In the genomic region with DNA sequence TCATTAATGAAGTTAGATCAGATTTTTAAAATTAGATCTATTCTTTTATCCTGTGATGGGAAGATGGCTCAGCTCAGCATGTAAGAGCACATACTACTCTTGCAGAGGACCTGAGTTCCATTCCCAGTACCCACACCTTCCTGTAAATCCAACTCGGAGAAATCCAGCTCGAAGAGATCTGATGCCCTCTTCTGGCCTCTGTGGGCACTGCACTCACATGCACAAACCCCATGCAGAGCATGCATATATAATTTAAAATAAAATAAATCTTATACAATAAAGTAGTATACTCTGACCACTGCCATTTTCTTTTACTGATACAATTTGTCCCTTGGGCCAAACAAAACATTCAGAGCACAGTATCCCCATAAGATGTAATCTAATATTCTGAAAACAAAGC, we compare ENCODE assay signal across 25 mouse cellular contexts.
DNase-seq lines count a peak whose midpoint lies in the region; TF ChIP-seq lines count a peak whose summit lies in the region.
"Had no signal": no experiment of that assay in that cellular context is flagged by ENCODE, and none has a peak within 500 bp of the region (broad histone marks: within the 10 kb centered on the region; RNA-seq: fewer than 3 reads in every experiment).

No protein-coding gene starts in this region.

- no peak overlapping the region for H3K4me3 ChIP-seq in gastrocnemius, adult 2 months
- no peak overlapping the region for H3K4me3 ChIP-seq in liver, adult 2 months (ENCODE audit: insufficient read depth, low read depth, low read length)
- no peak overlapping the region for H3K4me3 ChIP-seq in MEL (ENCODE audit: control insufficient read depth in 1 of 2, insufficient read depth in 1 of 2, low read depth in 2 of 2, low read length in 2 of 2)
- no peak overlapping the region for H3K4me3 ChIP-seq in embryonic facial prominence, embryonic 10.5 days
- H3K4me3 ChIP-seq: embryonic facial prominence, embryonic 15.5 days; forebrain, embryonic 15.5 days; heart, embryonic 10.5 days; intestine, embryonic 15.5 days; kidney, embryonic 15.5 days; left cerebral cortex, adult 2 months; limb, embryonic 15.5 days; neural tube, embryonic 15.5 days had no signal

- TF ChIP-seq POLR2A in liver, adult 2 months (IDR thresholded peaks at IDR 0.05; ENCODE audit: extremely low read depth, insufficient read depth, low read length): no peak
- TF ChIP-seq POLR2A in MEL (IDR thresholded peaks at IDR 0.05; ENCODE audit: control insufficient read depth in 1 of 2, insufficient read depth in 1 of 2, low read depth in 1 of 2, low read length in 2 of 2, poor library complexity in 1 of 2): no peak

- no peaks in the 10 kb centered on the region for H3K79me2 ChIP-seq in liver, adult 2 months (ENCODE audit: control insufficient read depth, insufficient read depth, low read length)
- no peaks in the 10 kb centered on the region for H3K79me2 ChIP-seq in MEL (ENCODE audit: control insufficient read depth, insufficient read depth, low read length, poor library complexity)

- intact Hi-C loops in gastrocnemius, adult 2 months (cut with DNase I): no loop called here

- no peaks in the 10 kb centered on the region for H3K9me3 ChIP-seq in MEL (replicated peaks; ENCODE audit: insufficient read depth, low read length)
- no peaks in the 10 kb centered on the region for H3K9me3 ChIP-seq in embryonic facial prominence, embryonic 10.5 days
- H3K9me3 ChIP-seq: embryonic facial prominence, embryonic 15.5 days; forebrain, embryonic 15.5 days; heart, embryonic 10.5 days; intestine, embryonic 15.5 days; kidney, embryonic 15.5 days; limb, embryonic 15.5 days; neural tube, embryonic 15.5 days had no signal

- peaks cover 7% of the 10 kb centered on the region; the same call in 1 of the 2 replicates for H3K27me3 ChIP-seq in liver, adult 2 months (ENCODE audit: control insufficient read depth, insufficient read depth, low read length)
- H3K27me3 ChIP-seq in MEL (ENCODE audit: control insufficient read depth in 1 of 2, insufficient read depth in 2 of 2, low read length in 2 of 2): no peaks in the 10 kb centered on the region
- no peaks in the 10 kb centered on the region for H3K27me3 ChIP-seq in embryonic facial prominence, embryonic 10.5 days (replicated peaks; ENCODE audit: low read depth, poor library complexity, severe bottlenecking)
- H3K27me3 ChIP-seq: embryonic facial prominence, embryonic 15.5 days; forebrain, embryonic 15.5 days; intestine, embryonic 15.5 days; kidney, embryonic 15.5 days; limb, embryonic 15.5 days; neural tube, embryonic 15.5 days had no signal

- no peak for DNase-seq in gastrocnemius, adult 2 months
- DNase-seq in gastrocnemius, postnatal 4 days (ENCODE audit: low spot score in 2 of 2): no peak
- no peak for DNase-seq in liver, adult 2 months (ENCODE audit: extremely low read depth, low read depth, low spot score)
- DNase-seq in liver (no peak), A20 (ENCODE audit: low read depth, low spot score) (peak; percentile 6), MEL (ENCODE audit: low read depth, low spot score) (peak; percentile 5)
- no peak for DNase-seq in embryonic facial prominence, embryonic 10.5 days (ENCODE audit: low spot score)
- no peak for DNase-seq in urinary bladder, postnatal 14 days (ENCODE audit: low spot score)
- DNase-seq: adrenal gland, postnatal 10 days; cerebellum, adult 8-10 months; gastrocnemius, postnatal 36 days; heart, postnatal 4 days; kidney, postnatal 4 days; lung, postnatal 4 days; thymus, adult 2 months; thymus, postnatal 4 days had no signal

- no peaks in the 10 kb centered on the region for H3K4me1 ChIP-seq in liver, adult 2 months (ENCODE audit: control insufficient read depth, insufficient read depth, low read length)
- no peaks in the 10 kb centered on the region for H3K4me1 ChIP-seq in MEL (ENCODE audit: control insufficient read depth in 1 of 2, insufficient read depth in 2 of 2, low read length in 2 of 2)
- peaks cover 24% of the 10 kb centered on the region for H3K4me1 ChIP-seq in embryonic facial prominence, embryonic 10.5 days
- H3K4me1 ChIP-seq: embryonic facial prominence, embryonic 15.5 days; forebrain, embryonic 15.5 days; heart, embryonic 10.5 days; intestine, embryonic 15.5 days; limb, embryonic 15.5 days had no signal

- TF ChIP-seq RAD21 in MEL (IDR thresholded peaks at IDR 0.05; ENCODE audit: low read depth, low read length): no peak; the same call in 1 of the 2 replicates

- no peaks in the 10 kb centered on the region for H3K36me3 ChIP-seq in liver, adult 2 months (ENCODE audit: control insufficient read depth, insufficient read depth, low read length)
- no peaks in the 10 kb centered on the region for H3K36me3 ChIP-seq in MEL (ENCODE audit: control insufficient read depth in 1 of 2, insufficient read depth in 2 of 2, low read length in 2 of 2)
- no peaks in the 10 kb centered on the region for H3K36me3 ChIP-seq in embryonic facial prominence, embryonic 10.5 days (replicated peaks)
- H3K36me3 ChIP-seq: embryonic facial prominence, embryonic 15.5 days; forebrain, embryonic 15.5 days; heart, embryonic 10.5 days; intestine, embryonic 15.5 days; kidney, embryonic 15.5 days; limb, embryonic 15.5 days; neural tube, embryonic 15.5 days had no signal

- 85% methylated on average over 2 of the region's 2 CpGs for WGBS in liver, adult 2 months
- WGBS in embryonic facial prominence, embryonic 10.5 days: 93% methylated on average over 2 of the region's 2 CpGs

- TF ChIP-seq EP300 in MEL (IDR thresholded peaks at IDR 0.05; ENCODE audit: low read depth in 1 of 2, low read length in 2 of 2): no peak

- H3K9ac ChIP-seq in liver, adult 2 months (ENCODE audit: low read depth, low read length): no peak overlapping the region
- no peak overlapping the region for H3K9ac ChIP-seq in MEL (ENCODE audit: control insufficient read depth, low read depth, low read length, poor library complexity, severe bottlenecking)
- H3K9ac ChIP-seq: embryonic facial prominence, embryonic 15.5 days; forebrain, embryonic 15.5 days; hindbrain, embryonic 14.5 days; intestine, embryonic 15.5 days; kidney, embryonic 15.5 days; limb, embryonic 15.5 days; neural tube, embryonic 15.5 days had no signal

- peak; percentile 14; the same call in 1 of the 2 replicates for TF ChIP-seq CTCF in gastrocnemius, adult 2 months (IDR thresholded peaks at IDR 0.05)
- peak; percentile 20; the same call in 1 of the 2 replicates for TF ChIP-seq CTCF in liver, adult 2 months (IDR thresholded peaks at IDR 0.05; ENCODE audit: low read depth, low read length)
- peak in 1 of 3 experiments; percentile 32; a peak in 1 of 6 replicates for TF ChIP-seq CTCF in MEL (IDR thresholded peaks at IDR 0.05 in 2 of 3, conservative IDR thresholded peaks at IDR 0.05 in 1 of 3; ENCODE audit: control insufficient read depth in 1 of 3, insufficient read depth in 1 of 3, low read depth in 2 of 3, low read length in 3 of 3, poor library complexity in 1 of 3, severe bottlenecking in 1 of 3)

- no peak overlapping the region for H3K27ac ChIP-seq in gastrocnemius, adult 2 months
- no peak overlapping the region for H3K27ac ChIP-seq in liver, adult 2 months (replicated peaks; ENCODE audit: insufficient read depth, low read depth, low read length)
- no peak overlapping the region for H3K27ac ChIP-seq in MEL (ENCODE audit: control insufficient read depth, low read depth, low read length)
- H3K27ac ChIP-seq in embryonic facial prominence, embryonic 10.5 days (replicated peaks): no peak overlapping the region
- H3K27ac ChIP-seq: embryonic facial prominence, embryonic 15.5 days; forebrain, embryonic 15.5 days; heart, embryonic 10.5 days; hindbrain, embryonic 14.5 days; intestine, embryonic 15.5 days; kidney, embryonic 15.5 days; left cerebral cortex, adult 2 months; limb, embryonic 15.5 days; neural tube, embryonic 15.5 days had no signal

TF ChIP-seq in MEL, 35 proteins besides CTCF, POLR2A, EP300 and RAD21:
- TF ChIP-seq MYB (IDR thresholded peaks at IDR 0.05; ENCODE audit: low read depth, low read length): no peak
- TF ChIP-seq CHD2 (IDR thresholded peaks at IDR 0.05; ENCODE audit: low read length): no peak
- no peak for TF ChIP-seq ZKSCAN1 (IDR thresholded peaks at IDR 0.05; ENCODE audit: low read depth, low read length)
- no peak for TF ChIP-seq ELF1 (IDR thresholded peaks at IDR 0.05; ENCODE audit: low read depth, low read length)
- TF ChIP-seq NRF1 (IDR thresholded peaks at IDR 0.05; ENCODE audit: insufficient read depth, low read depth, low read length, poor library complexity, severe bottlenecking): no peak
- no peak for TF ChIP-seq ZMIZ1 (IDR thresholded peaks at IDR 0.05; ENCODE audit: low read depth, low read length)
- no peak for TF ChIP-seq MAX (IDR thresholded peaks at IDR 0.05; ENCODE audit: low read length)
- TF ChIP-seq KAT2A (conservative IDR thresholded peaks at IDR 0.05; ENCODE audit: low read depth, low read length): no peak
- TF ChIP-seq UBTF (IDR thresholded peaks at IDR 0.05; ENCODE audit: borderline replicate concordance, insufficient read depth, low read depth, low read length): no peak
- no peak for TF ChIP-seq ZC3H11A (IDR thresholded peaks at IDR 0.05; ENCODE audit: low read depth, low read length)
- no peak for TF ChIP-seq USF2 (IDR thresholded peaks at IDR 0.05; ENCODE audit: borderline replicate concordance in 1 of 2, insufficient read depth in 1 of 2, low read depth in 1 of 2, low read length in 2 of 2)
- no peak for TF ChIP-seq BHLHE40 (IDR thresholded peaks at IDR 0.05; ENCODE audit: borderline replicate concordance, low read depth, low read length)
- TF ChIP-seq GATA1 (IDR thresholded peaks at IDR 0.05; ENCODE audit: low read depth, low read length): no peak
- no peak for TF ChIP-seq MXI1 (IDR thresholded peaks at IDR 0.05; ENCODE audit: low read depth, low read length)
- no peak for TF ChIP-seq SMC3 (IDR thresholded peaks at IDR 0.05; ENCODE audit: low read depth, low read length)
- no peak for TF ChIP-seq USF1 (IDR thresholded peaks at IDR 0.05; ENCODE audit: low read depth, low read length)
- TF ChIP-seq MEF2A (IDR thresholded peaks at IDR 0.05; ENCODE audit: extremely low read depth, insufficient replicate concordance, low read depth, low read length, poor library complexity, severe bottlenecking): no peak

Comparison
In these comparisons a context has a peak if more than half of its experiments do, and no peak if none do; other contexts are left out.
1. DNase-seq: peak in A20 (single experiment) and MEL (single experiment); none in gastrocnemius, adult 2 months (single experiment), gastrocnemius, postnatal 4 days (0 of 2), liver, adult 2 months (single experiment), liver (single experiment), embryonic facial prominence, embryonic 10.5 days (single experiment) and urinary bladder, postnatal 14 days (single experiment).